Mouse (Mus musculus): ENCODE data around the gene Mrpl10. TPM values are rescaled to one million over a fixed set of nuclear protein-coding genes. Genes with fewer than 3 reads are reported as not detected.
A peak's percentile ranks its signal among the peaks of the same experiment; 100 is the strongest.

The Mrpl10 gene
- 100 to 1,000 TPM; 128 to 134 TPM for total RNA-seq (2021)
- long read RNA-seq, experiment 1, transcript Mrpl10-201 (5 exons, 1,708 nt) = major isoform, 58 of 75 reads
- long read RNA-seq, experiment 1, partial matches to known transcripts = 6 of 75 reads
- long read RNA-seq, experiment 1, other reads (novel, unspliced or antisense) = 11 of 75 reads
- long read RNA-seq, experiment 2, transcript Mrpl10-201 (5 exons, 1,708 nt) = major isoform, 69 of 137 reads
- long read RNA-seq, experiment 2, partial matches to known transcripts = 32 of 137 reads
- long read RNA-seq, experiment 2, other reads (novel, unspliced or antisense) = 36 of 137 reads

DNA sequence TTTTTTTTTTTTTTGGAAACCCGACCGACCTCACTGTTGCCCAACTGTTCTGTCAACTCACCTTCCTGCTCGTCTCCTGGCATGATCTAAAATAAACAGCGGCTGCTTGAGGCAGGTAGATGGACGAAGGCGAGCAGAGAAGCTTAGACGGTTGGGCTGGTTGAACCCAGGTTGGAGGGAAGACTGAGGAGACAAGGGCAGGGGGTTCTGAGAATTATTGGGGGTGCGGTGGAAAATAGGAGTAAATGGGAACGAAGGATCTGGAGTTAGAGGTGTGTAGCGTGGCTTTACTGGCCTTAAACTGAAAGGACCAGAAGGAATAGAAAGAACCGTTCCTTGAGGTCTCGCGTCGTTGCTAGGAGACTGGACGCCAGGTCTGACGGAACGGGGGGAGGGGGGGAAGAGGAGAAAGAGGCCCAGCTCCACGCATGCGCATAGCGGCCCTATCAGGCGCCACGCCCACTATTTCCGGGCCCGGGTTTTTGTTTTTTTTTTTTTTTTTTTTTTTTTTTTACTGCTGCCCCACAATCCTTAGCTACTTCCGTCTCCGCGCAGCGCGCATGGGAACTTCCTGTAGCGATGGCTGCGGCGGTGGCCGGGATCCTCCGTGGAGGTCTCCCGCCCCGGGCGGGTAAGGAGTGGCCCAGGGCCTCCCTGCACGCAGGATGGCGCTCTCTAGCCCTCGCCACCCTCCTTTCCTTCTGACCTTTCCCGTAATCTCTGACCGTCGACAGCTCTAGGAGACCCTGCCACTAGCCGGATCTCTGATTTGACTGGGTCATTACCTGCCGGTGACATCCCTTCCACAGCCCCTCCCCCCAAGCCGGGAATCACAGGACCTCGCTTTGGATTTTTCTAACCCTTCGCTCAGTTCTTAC lies at the start of gene Mrpl10, which contains the start of gene Lrrc46:
Mrpl10 (plus strand) TSS at position 539 of the 878 bp plus-strand sequence.
Lrrc46 (minus strand) TSS at position 386 of the 878 bp plus-strand sequence.
- peak; percentile 85 to 92 for DNase-seq (ENCODE audit: low spot score in 2 of 2)

DNA sequence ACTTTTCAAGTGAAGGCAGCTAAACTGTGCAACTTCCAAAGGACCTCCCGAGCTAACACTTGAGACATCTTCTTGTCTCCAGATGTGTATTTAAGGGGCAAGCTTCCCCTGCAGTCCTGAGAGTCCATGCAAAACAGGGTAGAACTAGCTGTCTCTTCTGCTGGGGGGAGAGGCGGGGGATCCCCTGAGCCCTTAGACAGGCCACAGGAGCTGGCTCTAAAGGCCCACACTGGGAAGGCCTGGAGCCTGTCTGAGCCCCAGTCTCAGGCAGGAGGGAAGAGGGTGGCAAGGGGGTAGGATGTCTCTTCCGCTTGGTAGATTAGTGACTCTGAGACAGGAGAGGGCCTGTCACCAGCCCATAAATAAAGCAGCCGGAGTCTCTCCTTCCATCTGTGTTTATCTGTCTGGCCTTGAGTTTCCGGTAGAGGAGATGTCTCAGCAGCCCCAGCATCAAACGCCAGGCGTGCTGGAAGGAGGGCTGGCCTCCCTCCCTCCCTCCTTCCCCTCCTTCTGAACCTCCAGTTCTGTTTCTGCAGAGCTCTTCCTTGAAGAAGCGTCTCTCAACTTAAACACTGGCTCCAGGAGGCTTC lies 48.5 kb upstream of the Mrpl10 start:
- DNase-seq (ENCODE audit: low spot score in 2 of 2) = no peak

DNA sequence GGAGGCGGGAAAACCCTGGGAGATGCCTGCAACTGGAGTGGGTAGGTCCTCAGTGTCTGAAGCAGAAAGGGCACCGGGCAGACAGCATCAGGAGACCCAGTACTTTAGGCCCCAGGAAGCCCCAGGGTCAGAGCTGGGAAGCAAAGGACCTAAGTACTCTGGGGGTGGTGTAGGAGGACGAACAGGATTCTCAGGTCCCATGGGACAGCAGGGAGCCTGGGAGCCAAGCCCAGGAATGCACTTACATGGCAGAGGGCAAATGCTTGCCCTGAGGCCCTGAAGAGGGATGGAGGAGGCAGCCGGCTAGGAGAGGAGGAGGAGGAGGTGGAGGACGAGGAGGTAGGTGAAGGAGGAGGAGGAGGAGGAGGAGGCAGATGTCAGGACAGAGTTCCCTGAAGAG lies 46.3 kb upstream of the Mrpl10 start:
- no peak for DNase-seq (ENCODE audit: low spot score in 2 of 2)

DNA sequence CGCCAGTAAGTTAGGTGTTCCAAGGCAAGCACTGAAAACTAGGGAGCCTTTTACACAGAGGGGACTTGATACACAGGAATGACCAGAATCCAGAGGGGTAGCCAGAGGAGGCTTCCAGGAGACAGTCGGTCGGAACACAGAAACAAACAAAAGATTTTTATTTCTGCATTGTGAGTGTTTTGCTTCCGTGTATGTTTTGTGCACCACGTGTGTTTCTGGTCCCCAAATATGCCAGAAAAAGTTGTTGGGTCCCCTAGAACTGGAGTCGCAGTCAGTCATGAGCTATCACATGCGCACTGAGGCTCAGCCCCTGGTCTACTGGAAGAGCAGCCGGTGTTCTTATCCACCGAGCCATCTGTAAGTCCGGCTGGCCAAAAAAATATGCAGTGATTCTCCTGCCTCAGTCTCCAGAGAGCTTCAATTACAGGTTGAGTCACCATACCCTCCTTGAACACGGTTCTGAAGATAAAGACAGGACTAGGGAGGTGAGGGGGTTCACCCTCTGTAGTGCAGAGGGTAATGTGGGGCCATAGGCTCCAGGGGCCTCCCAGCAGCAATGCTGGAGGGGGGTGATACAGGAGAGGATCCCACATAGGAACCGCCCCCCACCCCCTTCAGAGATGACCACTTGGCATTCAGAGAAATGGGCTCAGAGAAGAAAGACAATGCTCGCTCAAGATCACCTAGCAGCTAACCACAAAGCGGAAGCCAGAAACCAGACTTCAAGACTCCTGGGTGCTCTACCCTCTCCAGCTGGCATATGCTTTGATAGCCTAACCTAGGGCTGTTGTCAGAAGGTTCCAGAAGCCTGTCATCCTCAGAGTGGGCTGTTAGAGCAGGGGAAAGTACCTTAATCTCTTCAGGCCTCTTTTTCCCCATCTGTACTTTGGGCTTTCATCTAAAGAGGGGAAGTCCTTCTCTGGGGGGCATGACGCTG lies 45.3 kb upstream of the Mrpl10 start:
- no peak for DNase-seq (ENCODE audit: low spot score in 2 of 2)

DNA sequence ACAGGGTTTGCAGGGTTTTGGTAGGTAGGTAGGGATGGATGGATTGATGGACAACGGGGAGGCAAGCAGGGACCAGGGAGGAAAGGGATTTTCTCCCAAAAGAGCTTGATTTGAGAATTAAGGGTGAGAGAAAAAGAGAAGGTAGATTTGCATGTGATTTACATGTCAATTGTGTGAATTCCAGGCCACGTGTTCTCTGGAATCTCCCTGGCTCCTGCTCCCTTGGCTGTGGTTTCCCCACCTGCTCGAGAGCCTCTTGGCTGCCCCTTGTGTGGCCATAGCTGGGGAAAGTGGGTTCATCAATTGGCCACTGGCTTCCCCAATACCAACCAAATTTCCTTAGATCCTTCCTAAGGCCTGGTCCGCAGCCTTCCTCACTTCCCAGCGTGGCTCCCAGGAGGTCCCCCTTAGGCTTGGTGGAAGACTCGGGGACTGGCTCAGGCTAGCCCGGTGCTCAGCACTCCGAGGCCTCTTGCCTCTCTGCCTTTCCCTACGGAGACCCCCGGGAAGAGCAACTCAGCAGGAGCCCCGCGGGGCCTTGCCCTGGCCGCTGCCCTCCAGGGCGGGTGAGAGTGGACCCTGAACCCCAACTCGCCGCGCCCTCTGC lies 44.5 kb upstream of the Mrpl10 start:
- no peak for DNase-seq (ENCODE audit: low spot score in 2 of 2)

DNA sequence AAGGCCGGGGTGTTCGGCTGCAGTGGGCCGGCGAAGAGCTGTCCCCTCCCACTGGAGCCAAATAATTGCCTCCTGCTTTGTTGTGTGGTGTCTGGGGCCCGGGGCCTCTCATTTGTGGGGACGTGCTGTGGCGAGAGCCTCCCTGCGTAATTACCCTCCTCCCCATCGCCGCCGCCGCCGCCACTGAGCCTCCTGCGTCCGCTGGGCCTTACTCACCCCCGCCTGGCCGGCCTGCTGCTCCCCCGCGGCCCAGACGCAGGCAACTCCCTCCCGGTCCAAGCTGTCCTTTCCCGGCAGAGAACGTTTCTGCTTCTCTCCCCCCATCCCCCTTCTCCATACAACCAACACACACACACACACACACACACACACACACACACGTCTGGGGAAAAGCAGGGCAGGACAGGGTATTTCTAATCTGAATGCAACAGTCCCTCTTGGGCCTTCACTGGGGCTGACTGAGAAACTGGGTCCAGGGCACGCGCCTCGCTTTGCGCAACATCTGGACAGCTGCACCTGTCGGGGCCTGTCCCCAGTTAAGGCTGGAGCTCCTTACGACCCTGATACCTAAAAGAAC lies 43.9 kb upstream of the Mrpl10 start:
- peak in 1 of 2 experiments; percentile 53 for DNase-seq (ENCODE audit: low spot score in 2 of 2)

DNA sequence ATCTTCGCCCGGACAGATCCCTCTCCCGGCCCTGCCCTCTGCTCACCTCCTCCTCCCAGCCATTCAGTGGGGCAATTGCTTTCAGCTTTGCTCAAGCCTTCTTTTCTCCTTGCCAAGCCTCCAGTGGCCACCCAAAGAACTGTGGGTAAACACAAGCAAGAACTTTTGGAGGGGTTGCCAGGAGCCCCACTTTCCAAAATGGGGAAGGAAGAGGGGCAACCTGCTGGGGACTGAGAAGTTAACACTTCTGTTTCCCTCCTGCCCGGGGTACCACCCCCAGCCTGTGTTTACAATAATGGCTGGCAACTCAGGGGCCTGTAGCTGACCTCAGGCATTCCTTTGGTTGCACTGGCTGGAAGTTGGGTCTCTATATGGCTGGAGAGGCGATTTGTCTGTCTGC lies 38.2 kb upstream of the Mrpl10 start:
- DNase-seq (ENCODE audit: low spot score in 2 of 2) = no peak

DNA sequence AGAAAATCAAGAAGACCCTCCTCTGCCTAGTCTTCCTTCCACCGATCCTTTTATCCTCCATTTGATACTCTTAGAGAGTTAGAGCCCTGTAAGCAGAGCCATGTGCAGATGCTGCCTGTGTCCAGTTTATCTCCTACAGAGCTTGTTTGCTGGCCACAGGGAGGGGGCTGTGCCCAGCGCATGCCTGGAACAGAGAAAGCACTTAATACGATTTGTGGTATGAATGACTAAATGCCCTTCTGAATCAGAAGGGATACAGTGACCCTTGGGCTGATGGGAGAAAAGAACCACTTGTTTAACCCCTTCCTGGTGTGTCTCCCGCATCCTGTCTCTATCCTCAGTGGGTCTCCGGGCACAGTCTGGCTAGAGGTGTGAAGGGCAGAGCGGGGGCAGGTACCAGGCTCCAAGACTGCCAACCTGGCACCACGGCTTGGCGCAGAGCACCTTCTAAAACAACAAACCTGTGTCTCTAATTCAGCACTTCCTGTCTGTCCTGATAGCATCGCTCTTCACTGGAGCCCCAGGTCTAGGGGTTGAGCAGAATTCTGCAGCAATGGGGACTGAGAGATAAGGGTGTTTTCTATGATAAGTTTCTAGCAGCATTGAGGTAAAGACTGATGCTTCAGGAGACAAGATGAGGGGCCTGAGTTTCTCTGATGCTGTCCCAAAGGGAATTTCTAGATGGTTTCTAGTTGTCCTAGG lies 34.1 kb upstream of the Mrpl10 start:
- no peak for DNase-seq (ENCODE audit: low spot score in 2 of 2)

DNA sequence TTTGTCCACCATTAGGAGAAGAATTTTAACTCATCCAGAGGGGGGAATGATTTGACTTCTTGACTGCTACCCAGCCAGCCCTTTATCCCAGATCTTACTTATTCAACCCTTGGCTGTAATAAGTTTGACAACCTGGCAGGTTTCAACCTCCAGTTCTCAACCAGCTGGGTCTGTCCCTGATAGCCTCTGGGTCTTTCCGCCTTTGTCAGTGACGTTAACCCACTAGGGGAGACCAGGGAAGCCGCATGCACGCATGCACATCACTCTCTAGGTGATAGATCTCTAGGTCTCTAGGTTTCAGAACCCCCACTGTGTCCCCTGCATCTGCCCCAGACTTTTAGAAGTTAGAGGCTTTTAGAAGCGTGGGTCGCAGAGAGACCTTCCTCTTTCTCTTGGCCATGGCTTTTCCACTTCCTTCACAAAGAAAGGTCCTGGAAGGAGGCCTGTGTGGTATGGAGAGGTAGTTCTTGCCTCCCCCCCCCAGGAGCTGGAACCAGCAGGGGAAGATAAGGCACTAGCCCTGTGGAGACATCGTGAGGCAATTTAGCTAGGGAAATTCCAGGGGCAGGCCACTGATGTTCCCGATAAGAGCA lies 32.1 kb upstream of the Mrpl10 start:
- DNase-seq (ENCODE audit: low spot score in 2 of 2) = no peak

DNA sequence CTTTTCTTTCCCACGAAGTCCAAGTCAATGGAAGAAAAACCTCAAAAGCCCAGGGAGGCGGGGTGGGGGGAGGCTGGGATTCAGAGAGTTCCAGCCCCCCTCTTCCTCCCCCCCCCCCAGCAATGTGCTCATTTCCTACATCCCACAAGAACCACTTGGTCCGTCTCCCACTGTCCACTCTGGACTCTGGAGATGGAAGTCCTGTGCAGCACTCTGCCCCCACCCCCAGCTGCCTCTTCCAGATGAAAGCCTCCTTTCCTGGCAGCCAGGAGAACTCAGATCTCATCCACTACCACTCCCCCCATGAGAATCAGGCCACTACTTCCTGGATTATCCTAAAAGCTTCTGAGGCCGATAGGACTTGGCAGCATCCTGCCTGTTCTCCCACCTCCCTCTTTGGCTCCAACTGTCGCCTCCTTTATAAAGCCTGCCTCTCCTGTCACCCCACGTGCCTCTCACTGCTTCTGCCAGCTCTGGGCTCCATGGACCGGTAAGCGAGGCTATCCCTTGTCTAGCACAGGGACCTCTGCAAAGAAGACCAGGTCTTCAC lies 28.2 kb upstream of the Mrpl10 start, which contains the start of gene Sp6:
Sp6 (plus strand) TSS at position 274 of the 550 bp plus-strand sequence.
- no peak for DNase-seq (ENCODE audit: low spot score in 2 of 2)

DNA sequence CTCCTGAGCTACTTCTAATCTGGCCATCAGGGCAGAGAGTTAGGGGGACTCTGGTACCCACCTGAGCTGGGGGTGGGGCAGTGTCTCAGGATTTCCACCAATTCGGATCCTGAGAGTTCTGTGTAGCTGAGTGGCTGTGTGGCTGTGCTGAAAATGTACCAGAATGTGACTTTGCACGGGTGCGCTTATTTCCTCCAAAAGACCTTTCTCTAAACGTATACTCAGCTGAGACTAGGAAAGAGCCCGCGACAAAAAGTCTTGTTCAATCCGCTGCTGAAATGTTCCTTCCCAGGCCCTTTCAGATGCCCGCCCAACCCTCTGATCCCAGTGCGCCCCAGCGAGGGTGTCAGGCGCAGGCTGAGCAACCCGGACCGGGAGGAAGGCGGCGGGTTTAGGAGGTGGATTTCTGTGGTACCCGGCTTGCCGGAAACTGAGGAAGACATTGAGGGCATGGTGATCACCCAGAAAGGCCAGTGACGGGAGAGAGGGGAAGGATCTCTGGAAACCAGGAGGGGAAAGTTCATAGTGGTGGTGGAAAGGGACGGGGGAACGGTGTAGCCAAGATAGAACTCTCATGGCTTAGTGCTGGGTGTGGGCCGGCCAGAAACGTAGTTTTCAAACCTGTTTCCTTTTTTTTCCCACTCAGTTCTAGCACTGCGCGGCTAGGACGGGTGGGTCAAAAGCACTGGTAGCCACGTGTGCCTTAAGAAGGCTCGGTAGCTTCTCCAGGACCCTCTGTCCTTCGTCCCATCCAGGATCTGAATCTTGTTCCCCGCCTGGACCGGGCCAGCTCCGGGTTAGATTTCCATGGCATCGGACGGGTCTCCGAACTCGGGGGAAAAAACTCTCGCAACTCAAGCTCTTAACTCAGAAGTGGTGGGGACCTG lies 23.4 kb upstream of the Mrpl10 start:
- no peak for DNase-seq (ENCODE audit: low spot score in 2 of 2)

DNA sequence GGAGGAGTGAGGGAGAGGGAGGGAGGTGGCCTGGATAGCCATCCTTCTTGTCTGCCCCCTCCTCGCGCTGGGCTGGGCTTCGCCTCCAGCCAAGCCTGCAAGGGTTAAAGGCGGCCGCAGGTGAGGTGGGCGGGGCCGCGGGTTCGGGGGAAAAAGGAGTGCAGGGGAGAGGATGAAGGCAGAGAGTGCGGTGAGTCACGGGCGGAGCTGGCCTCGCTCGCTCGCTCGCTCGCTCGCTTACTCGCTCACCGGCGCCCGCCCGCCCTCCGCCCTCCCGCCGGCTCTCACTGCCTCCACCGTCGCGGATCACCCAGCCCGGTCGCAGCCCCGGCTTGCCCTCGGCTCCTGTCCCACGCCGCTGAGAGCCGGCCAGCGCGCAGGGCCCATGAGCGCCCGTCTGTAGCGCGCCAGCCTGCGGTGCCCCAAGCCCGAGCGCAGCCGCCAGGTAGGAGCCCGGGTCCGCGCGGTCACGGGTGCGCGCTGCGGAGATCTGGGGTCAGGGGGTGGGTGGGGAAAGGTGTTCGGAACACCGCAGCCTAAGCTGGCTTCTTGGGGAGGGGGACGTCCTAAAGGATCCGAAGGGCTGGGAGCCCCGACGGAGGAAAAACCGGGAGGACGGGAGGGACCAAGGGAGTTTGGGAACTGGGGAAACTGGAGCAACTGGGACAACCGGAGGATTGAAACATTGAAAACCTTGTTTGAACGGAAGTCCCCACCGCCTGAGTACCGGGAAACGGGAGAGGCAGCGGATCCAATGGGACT lies 22.6 kb upstream of the Mrpl10 start:
- DNase-seq (ENCODE audit: low spot score in 2 of 2) = peak; percentile 21 to 31

DNA sequence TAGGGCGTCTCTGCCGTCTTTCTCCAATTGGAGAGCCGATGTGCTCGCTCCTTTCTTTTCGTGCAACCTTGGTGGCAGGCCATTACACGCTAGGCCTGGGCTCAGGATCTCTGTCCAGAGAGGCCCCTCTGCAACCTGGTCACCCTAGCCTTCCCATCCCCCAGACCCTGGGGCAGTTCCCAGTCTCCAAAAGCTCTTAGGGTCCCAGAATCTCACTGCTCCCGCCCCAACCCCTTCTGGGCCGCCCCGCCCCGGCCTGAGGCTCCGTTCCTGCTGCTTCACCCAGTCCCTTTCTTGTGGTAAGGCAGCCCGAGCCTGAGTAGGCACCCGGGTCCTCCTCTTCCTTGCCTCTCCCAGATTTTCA lies 22.0 kb upstream of the Mrpl10 start:
- DNase-seq (ENCODE audit: low spot score in 2 of 2) = no peak

DNA sequence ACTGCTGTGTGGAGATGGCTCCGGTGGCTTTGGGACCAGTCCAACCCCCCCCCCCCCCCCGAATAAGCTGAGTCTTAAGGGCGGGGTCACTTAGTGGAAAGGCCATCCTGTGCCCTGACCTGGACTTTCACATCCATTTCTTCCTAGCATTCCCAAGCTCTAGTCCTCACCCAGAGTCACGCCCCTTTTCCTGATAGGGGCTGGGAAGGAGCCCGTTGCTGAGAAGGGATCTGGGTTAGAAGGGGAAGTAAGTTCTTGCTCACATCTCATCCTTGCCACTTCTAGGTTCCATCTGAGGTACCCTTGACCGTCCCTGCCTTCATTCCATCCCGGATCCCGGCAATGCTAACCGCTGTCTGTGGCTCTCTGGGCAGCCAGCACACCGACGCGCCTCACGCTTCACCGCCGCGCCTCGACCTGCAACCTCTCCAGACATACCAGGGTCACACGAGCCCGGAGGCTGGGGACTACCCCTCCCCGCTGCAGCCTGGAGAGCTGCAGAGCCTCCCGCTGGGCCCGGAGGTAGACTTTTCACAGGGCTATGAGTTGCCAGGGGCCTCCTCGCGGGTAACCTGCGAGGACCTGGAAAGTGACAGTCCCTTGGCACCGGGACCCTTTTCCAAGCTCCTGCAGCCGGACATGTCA lies 20.1 kb upstream of the Mrpl10 start:
- no peak for DNase-seq (ENCODE audit: low spot score in 2 of 2)

DNA sequence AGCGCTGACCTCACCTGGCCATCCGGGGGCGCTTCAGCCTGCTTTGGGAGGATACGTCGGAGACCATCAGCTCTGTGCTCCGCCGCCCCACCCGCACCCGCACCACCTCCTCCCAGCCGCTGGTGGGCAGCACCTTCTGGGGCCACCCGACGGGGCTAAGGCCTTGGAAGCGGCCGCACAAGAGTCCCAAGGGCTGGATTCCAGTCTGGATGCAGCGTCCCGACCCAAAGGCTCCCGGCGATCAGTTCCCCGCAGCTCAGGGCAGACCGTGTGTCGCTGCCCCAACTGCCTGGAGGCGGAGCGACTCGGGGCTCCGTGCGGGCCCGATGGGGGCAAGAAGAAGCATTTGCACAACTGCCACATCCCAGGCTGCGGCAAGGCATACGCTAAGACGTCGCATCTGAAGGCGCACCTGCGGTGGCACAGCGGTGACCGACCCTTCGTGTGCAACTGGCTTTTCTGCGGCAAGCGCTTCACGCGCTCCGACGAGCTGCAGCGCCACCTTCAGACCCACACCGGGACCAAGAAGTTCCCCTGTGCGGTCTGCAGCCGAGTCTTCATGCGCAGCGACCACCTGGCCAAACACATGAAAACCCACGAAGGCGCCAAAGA lies 19.4 kb upstream of the Mrpl10 start:
- DNase-seq (ENCODE audit: low spot score in 2 of 2) = peak; percentile 72 to 73

DNA sequence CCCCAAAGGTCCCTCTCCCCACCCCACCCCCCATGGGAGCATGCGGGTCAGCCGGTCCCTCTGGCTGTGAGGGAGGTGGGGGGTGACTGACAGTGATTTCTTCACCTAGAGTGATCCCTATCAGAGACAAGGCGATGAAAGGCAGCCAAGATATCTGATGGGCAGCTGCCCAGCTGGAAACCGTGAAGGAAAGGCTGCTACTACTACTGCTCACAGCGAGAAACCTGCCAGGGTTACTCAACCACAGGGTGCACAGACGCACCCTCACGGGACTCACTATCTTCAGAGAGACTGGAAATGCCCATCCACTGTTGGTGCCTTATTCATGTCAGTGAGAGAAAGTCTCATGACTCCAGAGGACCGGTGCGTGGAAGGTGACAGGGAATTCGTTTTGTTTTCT lies 16.4 kb upstream of the Mrpl10 start:
- DNase-seq (ENCODE audit: low spot score in 2 of 2) = no peak

Measured in adrenal gland, adult 18-20 months (tissue).